Mouse (Mus musculus) megakaryocyte, embryonic 14.5 days (primary cell): Measurements from ENCODE around the gene Gtf2ird2.

Source experiments
- FLI1 ChIP-seq: IDR thresholded peaks from 2 replicates; pipeline ENCODE4 v1.6.1; 2012; ENCODE audit warnings: low read length, inconsistent platforms, mixed read lengths
- GATA1 ChIP-seq: IDR thresholded peaks from 3 replicates; pipeline ENCODE4 v1.6.1; 2012; ENCODE audit warnings: mixed read lengths, low read length, inconsistent platforms, borderline replicate concordance

DNA sequence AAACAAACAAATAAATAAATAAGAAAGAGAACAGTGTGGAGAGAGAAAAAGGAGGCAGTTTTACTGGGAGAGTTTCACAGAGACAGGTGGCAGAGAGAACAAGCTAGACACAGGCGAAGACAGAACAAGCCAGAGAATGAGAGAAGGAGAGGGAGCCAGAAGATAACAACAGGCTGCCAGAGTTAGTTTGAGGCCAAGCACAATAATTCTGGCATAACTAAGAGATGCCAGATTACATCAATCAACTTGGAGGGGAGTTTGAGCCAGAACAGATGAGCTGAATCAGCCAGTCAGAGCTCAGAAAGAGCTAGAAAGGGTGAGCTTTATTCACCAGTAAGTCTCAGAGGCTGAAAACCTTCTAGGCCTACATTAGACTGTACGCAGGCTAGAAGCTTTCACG, 66.8 kb downstream of the Gtf2ird2 start:
- TF ChIP-seq GATA1 (no peak), FLI1 (no peak)
